Mouse (Mus musculus) CH12.LX (cell line): ENCODE data around the gene Stk24. TPM values are rescaled to one million over a fixed set of nuclear protein-coding genes. Genes with fewer than 3 reads are reported as not detected.

Experiments used
- DNase-seq: peaks from one replicate; pipeline ENCODE4 v3.0.0-alpha.2; 2013; ENCODE audit errors: extremely low read depth
- H3K27ac ChIP-seq: 2 replicates; pipeline ENCODE4 v1.5.1; 2012; ENCODE audit warnings: low read depth, mild to moderate bottlenecking, control low read depth, moderate library complexity; ENCODE audit not compliant: insufficient read depth
- H3K27me3 ChIP-seq: replicated peaks from 2 replicates; pipeline ENCODE3; 2012; ENCODE audit warnings: inconsistent platforms
- H3K36me3 ChIP-seq, 2 experiments: replicated peaks in 1 of 2; 2 replicates each; pipeline versions ENCODE3 to v1.6.1; 2012; ENCODE audit warnings: inconsistent platforms in 1 of 2, low read length in 1 of 2, mild to moderate bottlenecking in 1 of 2, mixed read lengths in 1 of 2, moderate library complexity in 1 of 2; ENCODE audit not compliant: control insufficient read depth in 1 of 2, insufficient read depth in 1 of 2
- H3K4me1 ChIP-seq, 2 experiments: 2 replicates each; pipeline ENCODE4 v1.6.1; 2012; ENCODE audit warnings: inconsistent platforms in 1 of 2, moderate library complexity in 1 of 2; ENCODE audit not compliant: insufficient read depth in 2 of 2, control insufficient read depth in 1 of 2
- H3K4me2 ChIP-seq: 2 replicates; pipeline ENCODE4 v1.6.1; 2012; ENCODE audit warnings: low read depth, mild to moderate bottlenecking, control low read depth; ENCODE audit not compliant: poor library complexity, insufficient read depth, severe bottlenecking
- H3K4me3 ChIP-seq, 3 experiments: fragments of 150-350 bp in 1 of 3; sonication (generic) in 1 of 3; replicated peaks in 1 of 3; 2 replicates each; pipeline versions ENCODE3 to v1.5.1; 2011 to 2012; ENCODE audit warnings: low read depth in 2 of 3, low read length in 2 of 3, mild to moderate bottlenecking in 2 of 3, moderate library complexity in 2 of 3, control low read depth in 1 of 3, improper control_type of control experiment in 1 of 3, inconsistent platforms in 1 of 3, mixed read lengths in 1 of 3; ENCODE audit not compliant: poor library complexity in 1 of 3
- H3K79me2 ChIP-seq: replicated peaks from 2 replicates; pipeline ENCODE4 v1.6.1; 2012; ENCODE audit warnings: mild to moderate bottlenecking, moderate library complexity; ENCODE audit not compliant: control insufficient read depth, poor library complexity, insufficient read depth, severe bottlenecking; ENCODE audit errors: extremely low read depth
- H3K9ac ChIP-seq: 2 replicates; pipeline ENCODE4 v1.6.1; 2012; ENCODE audit warnings: low read depth, mild to moderate bottlenecking, control low read depth, moderate library complexity; ENCODE audit not compliant: insufficient read depth
- H3K9me3 ChIP-seq: replicated peaks from 2 replicates; pipeline ENCODE3; 2012; ENCODE audit warnings: low read length, inconsistent platforms, mixed read lengths
- ELF1 ChIP-seq: IDR thresholded peaks from 2 replicates; pipeline ENCODE4 v1.6.1; 2014; ENCODE audit warnings: low read depth, mild to moderate bottlenecking, inconsistent platforms, low read length, improper control_type of control experiment
- GABPA ChIP-seq: IDR thresholded peaks from 2 replicates; pipeline ENCODE4 v1.6.1; 2012; ENCODE audit warnings: low read depth, low read length, improper control_type of control experiment, inconsistent platforms; ENCODE audit not compliant: insufficient replicate concordance
- IRF4 ChIP-seq: IDR thresholded peaks from 2 replicates; pipeline ENCODE4 v1.6.1; 2014; ENCODE audit warnings: low read depth, mild to moderate bottlenecking, inconsistent platforms, low read length, improper control_type of control experiment
- JUN ChIP-seq: IDR thresholded peaks from 2 replicates; pipeline ENCODE4 v1.6.1; 2011; ENCODE audit warnings: low read depth, mild to moderate bottlenecking, low read length, improper control_type of control experiment, moderate library complexity; ENCODE audit not compliant: insufficient read depth
- KAT2A ChIP-seq: IDR thresholded peaks from 2 replicates; pipeline ENCODE4 v1.6.1; 2012; ENCODE audit warnings: low read length, improper control_type of control experiment, inconsistent platforms; ENCODE audit not compliant: insufficient replicate concordance
- MAFK ChIP-seq: IDR thresholded peaks from 2 replicates; pipeline ENCODE4 v1.6.1; 2011; ENCODE audit warnings: low read length, improper control_type of control experiment; ENCODE audit not compliant: insufficient replicate concordance
- MXI1 ChIP-seq: IDR thresholded peaks from 2 replicates; pipeline ENCODE4 v1.6.1; 2011; ENCODE audit warnings: mild to moderate bottlenecking, low read depth, low read length, improper control_type of control experiment
- MYC ChIP-seq: IDR thresholded peaks from 2 replicates; pipeline ENCODE4 v1.6.1; 2011; ENCODE audit warnings: low read depth, mild to moderate bottlenecking, improper control_type of control experiment, low read length
- NELFE ChIP-seq: IDR thresholded peaks from 2 replicates; pipeline ENCODE4 v1.6.1; 2011; ENCODE audit warnings: low read depth, low read length, improper control_type of control experiment
- NRF1 ChIP-seq: IDR thresholded peaks from 2 replicates; pipeline ENCODE4 v1.6.1; 2014; ENCODE audit warnings: low read depth, mild to moderate bottlenecking, inconsistent platforms, low read length, improper control_type of control experiment, moderate library complexity
- PAX5 ChIP-seq: IDR thresholded peaks from 2 replicates; pipeline ENCODE4 v1.6.1; 2012; ENCODE audit warnings: low read length, inconsistent platforms, mixed read lengths
- POLR2AphosphoS2 ChIP-seq: IDR thresholded peaks from 2 replicates; pipeline ENCODE4 v1.6.1; 2011; ENCODE audit warnings: low read depth, low read length, improper control_type of control experiment
- RAD21 ChIP-seq: IDR thresholded peaks from 2 replicates; pipeline ENCODE4 v1.6.1; 2011; ENCODE audit warnings: low read depth, mild to moderate bottlenecking, low read length, improper control_type of control experiment, moderate library complexity
- SIN3A ChIP-seq: IDR thresholded peaks from 2 replicates; pipeline ENCODE4 v1.6.1; 2012; ENCODE audit warnings: low read length, improper control_type of control experiment, inconsistent platforms
- UBTF ChIP-seq: IDR thresholded peaks from 2 replicates; pipeline ENCODE4 v1.6.1; 2012; ENCODE audit warnings: low read depth, mild to moderate bottlenecking, inconsistent platforms, low read length, improper control_type of control experiment, moderate library complexity
- USF1 ChIP-seq: IDR thresholded peaks from 2 replicates; pipeline ENCODE4 v1.6.1; 2014; ENCODE audit warnings: low read depth, mild to moderate bottlenecking, inconsistent platforms, low read length, improper control_type of control experiment
- USF2 ChIP-seq: conservative IDR thresholded peaks from 2 replicates; pipeline ENCODE4 v1.6.1; 2011; ENCODE audit warnings: low read depth, low read length, improper control_type of control experiment
- ZMIZ1 ChIP-seq: IDR thresholded peaks from 2 replicates; pipeline ENCODE4 v1.6.1; 2012; ENCODE audit warnings: low read depth, mild to moderate bottlenecking, inconsistent platforms, low read length, improper control_type of control experiment
- ZNF384 ChIP-seq: IDR thresholded peaks from 2 replicates; pipeline ENCODE4 v1.6.1; 2012; ENCODE audit warnings: low read depth, low read length, improper control_type of control experiment, inconsistent platforms
- dilution Hi-C: fragments of 300-500 bp; cut with MboI; formaldehyde crosslinking; loops from 2 replicates; pipeline ENCODE4 v1.14.3; 2020; ENCODE audit warnings: low sequenced_read_pairs; ENCODE audit not compliant: extremely low pct_unique_long_range_greater_than_20kb, extremely low pct_ligation_motif_present
- in situ Hi-C: fragments of 300-500 bp; cut with MboI; formaldehyde crosslinking; loops from 3 replicates; pipeline ENCODE4 v1.14.3; 2019; ENCODE audit warnings: low sequenced_read_pairs, low pct_ligation_motif_present, low pct_unique_long_range_greater_than_20kb, mixed read lengths
- polyA plus RNA-seq: library from polyadenylated mRNA; unstranded; fragments of >175 nt; gene quantifications from 2 replicates; pipeline ENCODE4 v1.2.1, GENCODE M21; 2012; ENCODE audit warnings: low read depth; ENCODE audit not compliant: insufficient read length
- total RNA-seq, 2 experiments: library from RNA; depleted of rRNA; stranded (reverse); fragments of 300-350 nt in 1 of 2; fragments of >200 nt in 1 of 2; gene quantifications; 2 replicates each; pipeline ENCODE4 v1.2.3; 2012 to 2014

Stk24 gene
- total and polyA plus RNA-seq, 3 experiments: 35.5 to 96.7 (median 52.7) TPM

GRCm38 (mm10) chr14:121351737-121352136 is 28.1 kb downstream of the Stk24 start:
- Histone ChIP-seq H3K27ac (no peak overlapping the region), H3K4me1 (peaks cover 22 to 93% of the 10 kb centered on the region in 2 experiments), H3K9ac (no peak overlapping the region), H3K9me3 (no peaks in the 10 kb centered on the region), H3K79me2 (peaks cover 74% of the 10 kb centered on the region), H3K4me3 (no peak overlapping the region), H3K27me3 (no peaks in the 10 kb centered on the region), H3K36me3 (peaks cover 0 to 71% of the 10 kb centered on the region in 2 experiments), H3K4me2 (no peak overlapping the region)
- TF ChIP-seq ZMIZ1 (no peak), KAT2A (no peak), NELFE (no peak), ELF1 (no peak), USF1 (no peak), ZNF384 (no peak), MXI1 (no peak), JUN (no peak), GABPA (no peak), RAD21 (no peak)
- DNase-seq: no peak
- dilution Hi-C loops: no loop called here
- in situ Hi-C loops: no loop called here

- TF ChIP-seq UBTF: no peak
- no peak for TF ChIP-seq KAT2A
- TF ChIP-seq PAX5: no peak
- TF ChIP-seq POLR2AphosphoS2: no peak
- TF ChIP-seq MYC: no peak
- no peak for TF ChIP-seq JUN
- no peak for TF ChIP-seq SIN3A
- TF ChIP-seq IRF4: no peak
- TF ChIP-seq ELF1: no peak
- no peak for TF ChIP-seq USF2
- no peak for TF ChIP-seq MAFK
- no peak for TF ChIP-seq NRF1
- no peak overlapping the region for H3K4me2 ChIP-seq
- no peaks in the 10 kb centered on the region for H3K9me3 ChIP-seq
- no peak overlapping the region for H3K4me3 ChIP-seq
- DNase-seq: no peak
- H3K27ac ChIP-seq: no peak overlapping the region
- H3K79me2 ChIP-seq: peaks cover 75% of the 10 kb centered on the region
- dilution Hi-C loops: no loop called here
- no peaks in the 10 kb centered on the region for H3K27me3 ChIP-seq
- H3K4me1 ChIP-seq: peaks cover 35 to 96% of the 10 kb centered on the region in 2 experiments
- H3K36me3 ChIP-seq: peaks cover 0 to 60% of the 10 kb centered on the region in 2 experiments
- H3K9ac ChIP-seq: no peak overlapping the region
- in situ Hi-C loops: no loop called here
Measured at GRCm38 (mm10) chr14:121350011-121350410, 29.8 kb downstream of the Stk24 start.
